Mouse (Mus musculus) gastrocnemius, postnatal 4 days (tissue): Measurements from ENCODE around the gene Ap5s1. TPM values are rescaled to one million over a fixed set of nuclear protein-coding genes. Genes with fewer than 3 reads are reported as not detected.
A peak's percentile ranks its signal among the peaks of the same experiment; 100 is the strongest.

Experiments
- DNase-seq, 2 experiments: peaks; one replicate each; pipeline ENCODE4 v3.0.0; 2021 to 2022; ENCODE audit warnings: low spot score in 2 of 2, mixed read lengths in 2 of 2
- total RNA-seq, 2 experiments: library from RNA; stranded (reverse); gene quantifications; 2 replicates each; pipeline ENCODE4 v1.2.3; 2021

The Ap5s1 gene
- total RNA-seq, 2 experiments from 2014 or later: 17.4 to 21.7 TPM

DNA sequence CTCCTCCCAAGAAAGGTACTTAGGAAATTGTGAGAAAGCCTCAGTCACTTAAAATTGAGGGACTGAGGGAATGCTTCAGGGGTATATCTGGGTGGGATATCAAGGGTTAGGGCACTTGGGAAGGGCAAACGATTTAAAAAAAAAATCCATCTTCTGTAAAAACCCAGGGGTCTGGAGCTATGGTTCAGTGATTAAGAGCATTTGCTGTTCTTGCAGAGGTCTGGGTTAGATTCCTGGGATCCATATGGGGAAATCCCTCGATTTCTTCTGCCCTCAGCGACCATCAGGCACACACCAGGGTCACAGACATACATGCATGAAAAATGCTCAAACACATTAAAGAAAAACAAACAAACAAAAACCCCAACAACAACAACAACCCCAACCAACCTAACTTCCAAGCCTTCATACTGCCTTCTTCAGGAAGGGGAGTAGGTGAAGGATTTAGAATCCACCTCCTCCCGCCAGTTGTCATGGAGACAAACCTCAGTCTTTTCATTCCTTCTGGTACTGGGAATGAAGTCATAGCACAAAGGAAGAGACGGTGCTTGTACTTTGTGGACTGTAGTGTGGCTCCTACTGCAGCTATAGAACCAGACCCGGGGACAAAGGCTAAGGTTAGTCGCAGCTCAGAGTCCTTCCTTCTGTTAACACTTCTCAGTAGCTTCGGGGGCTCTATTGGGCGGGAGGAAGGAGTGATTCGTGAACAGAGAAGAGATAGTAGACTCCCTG lies 54.8 kb downstream of the Ap5s1 start:
- no peak for DNase-seq

DNA sequence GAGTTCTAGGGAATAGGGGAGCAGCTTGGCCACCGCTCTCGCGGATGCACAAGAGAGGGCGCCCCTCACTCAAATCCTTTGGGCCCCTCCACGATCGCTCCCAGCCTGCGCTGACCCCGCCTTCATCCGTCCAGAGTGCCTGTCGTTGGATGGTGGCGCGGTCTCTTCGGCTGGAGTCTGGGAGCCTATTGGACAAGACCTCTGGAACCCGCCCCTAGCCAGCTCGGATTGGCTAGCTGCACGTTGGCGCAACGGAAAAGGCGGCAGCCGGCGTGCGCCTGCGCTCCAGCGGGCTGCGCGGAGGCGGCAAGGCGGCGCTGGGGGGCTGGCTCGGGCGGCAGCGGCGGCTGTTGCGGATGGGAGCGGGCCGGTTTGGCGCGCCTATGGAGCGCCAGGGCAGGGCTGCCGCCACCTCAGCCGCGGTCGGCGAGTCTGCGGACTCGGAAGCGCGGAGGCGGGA lies 55.4 kb downstream of the Ap5s1 start, which contains the start of gene Pank2:
Gene Pank2, plus strand, starts transcription at position 283 of the 460 bp plus-strand sequence.
- DNase-seq: peak; percentile 91 to 96

Other genes with a start within 250 kb of the Ap5s1 start
- 1 to 10 TPM; 5.5 to 6.5 TPM for gene Gfra4, start 164.0 kb upstream of the Ap5s1 start, total RNA-seq
- gene Adam33, start 143.3 kb upstream of the Ap5s1 start, total RNA-seq: 10 to 100 TPM; 13.2 to 15.2 TPM
- gene Siglec1, start 120.3 kb upstream of the Ap5s1 start, total RNA-seq: 1 to 10 TPM; 2.5 to 2.9 TPM
- 10 to 100 TPM; 30.6 to 32.6 TPM for gene Hspa12b, start 79.8 kb upstream of the Ap5s1 start, total RNA-seq
- gene Gm11037, start 73.6 kb upstream of the Ap5s1 start, total RNA-seq: not detected
- gene 1700037H04Rik, start 47.0 kb upstream of the Ap5s1 start, total RNA-seq: 10 to 100 TPM; 11.7 to 14.5 TPM
- gene Cenpb, start 27.0 kb upstream of the Ap5s1 start, total RNA-seq: 10 to 100 TPM; 63.8 to 70.1 TPM
- 10 to 100 TPM; 18.0 to 22.4 TPM for gene Cdc25b, start 20.1 kb upstream of the Ap5s1 start, total RNA-seq
- gene Spef1, start 19.8 kb upstream of the Ap5s1 start, total RNA-seq: 1 to 10 TPM; 5.8 to 6.6 TPM
- 10 to 100 TPM; 23.5 to 26.9 TPM for gene Mavs, start 27.0 kb downstream of the Ap5s1 start, total RNA-seq
- 10 to 100 TPM; 41.3 to 44.0 TPM for gene Pank2, start 55.4 kb downstream of the Ap5s1 start, total RNA-seq
- gene Rnf24, start 145.8 kb downstream of the Ap5s1 start, total RNA-seq: 1 to 10 TPM; 6.0 to 7.0 TPM